10 mouse cellular contexts compared by ENCODE assay signal in the genomic region with DNA sequence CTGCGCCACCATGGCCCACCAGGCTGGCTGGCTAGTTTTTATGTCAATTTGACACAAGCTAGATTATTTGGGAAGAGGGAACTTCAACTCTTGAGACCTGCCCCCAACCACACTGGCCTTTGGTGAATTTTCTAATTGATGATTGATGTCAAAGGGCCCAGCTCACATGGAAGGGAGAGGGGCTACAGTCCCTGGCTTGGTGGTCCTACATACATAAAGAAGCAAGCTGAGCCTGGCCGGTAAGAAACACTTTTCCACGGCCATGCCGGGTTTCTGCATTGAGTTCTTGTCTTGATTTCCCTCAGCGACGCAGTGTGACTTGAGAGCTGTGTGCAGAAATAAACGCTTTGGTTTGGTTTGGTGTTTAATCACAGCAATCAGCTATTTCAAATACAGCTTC. TPM values are rescaled to one million over a fixed set of nuclear protein-coding genes. Genes with fewer than 3 reads are reported as not detected.
DNase-seq lines count a peak whose midpoint lies in the region; ATAC-seq and TF ChIP-seq lines count a peak whose summit lies in the region.
"Had no signal": no experiment of that assay in that cellular context is flagged by ENCODE, and none has a peak within 500 bp of the region (broad histone marks: within the 10 kb centered on the region; RNA-seq: fewer than 3 reads in every experiment).

No protein-coding gene starts in this region.

- no peaks in the 10 kb centered on the region for H3K9me3 ChIP-seq in heart, embryonic 10.5 days
- H3K9me3 ChIP-seq in forebrain, postnatal 0 days (ENCODE audit: low read length): no peaks in the 10 kb centered on the region
- no peaks in the 10 kb centered on the region for H3K9me3 ChIP-seq in liver, embryonic 15.5 days (replicated peaks)
- H3K9me3 ChIP-seq: megakaryocyte, embryonic 14.5 days had no signal

- DNase-seq in heart, embryonic 10.5 days (ENCODE audit: low spot score): no peak
- no peak for DNase-seq in heart, postnatal 10 days
- peak; percentile 10 for DNase-seq in A20 (ENCODE audit: low read depth, low spot score)
- no peak for DNase-seq in forebrain, postnatal 0 days
- DNase-seq in adrenal gland, adult (ENCODE audit: inconsistent age in 2 of 2, low spot score in 1 of 2): no peak
- no peak for DNase-seq in adrenal gland, postnatal 36 days
- no peak for DNase-seq in urinary bladder, postnatal 36 days (ENCODE audit: low spot score in 2 of 2)
- DNase-seq: kidney, postnatal 14 days had no signal

- H3K4me3 ChIP-seq in heart, embryonic 10.5 days: peak overlapping the region; percentile 82
- peak overlapping the region; percentile 79; the same call in 1 of the 2 replicates for H3K4me3 ChIP-seq in forebrain, postnatal 0 days (ENCODE audit: low read depth, low read length)
- H3K4me3 ChIP-seq in liver, embryonic 15.5 days (replicated peaks): no peak overlapping the region

- H3K4me1 ChIP-seq in heart, embryonic 10.5 days: peaks cover 15% of the 10 kb centered on the region
- H3K4me1 ChIP-seq in forebrain, postnatal 0 days (ENCODE audit: insufficient read depth): peaks cover 4% of the 10 kb centered on the region; the same call in 1 of the 2 replicates
- H3K4me1 ChIP-seq in liver, embryonic 15.5 days (replicated peaks): peaks cover 32% of the 10 kb centered on the region

- no peaks in the 10 kb centered on the region for H3K27me3 ChIP-seq in heart, embryonic 10.5 days (ENCODE audit: insufficient read depth, poor library complexity, severe bottlenecking)
- H3K27me3 ChIP-seq in forebrain, postnatal 0 days (ENCODE audit: insufficient read depth, low read length): no peaks in the 10 kb centered on the region
- peaks cover 49% of the 10 kb centered on the region for H3K27me3 ChIP-seq in liver, embryonic 15.5 days
- H3K27me3 ChIP-seq: megakaryocyte, embryonic 14.5 days had no signal

- ATAC-seq in forebrain, postnatal 0 days: no peak
- ATAC-seq in liver, embryonic 15.5 days (ENCODE audit: insufficient read depth): no peak

- peak overlapping the region; percentile 76 for H3K4me2 ChIP-seq in forebrain, postnatal 0 days (ENCODE audit: low read depth)
- peak overlapping the region; percentile 96 for H3K4me2 ChIP-seq in liver, embryonic 15.5 days

- peak overlapping the region; percentile 81; the same call in 1 of the 2 replicates for H3K9ac ChIP-seq in forebrain, postnatal 0 days
- no peak overlapping the region for H3K9ac ChIP-seq in liver, embryonic 15.5 days

- 59% methylated on average over 7 of the region's 7 CpGs for WGBS in heart, embryonic 10.5 days
- WGBS in forebrain, postnatal 0 days: 54% methylated on average over 7 of the region's 7 CpGs
- 67% methylated on average over 7 of the region's 7 CpGs for WGBS in liver, embryonic 15.5 days (ENCODE audit: insufficient replicate concordance)

- peak overlapping the region; percentile 98 for H3K27ac ChIP-seq in heart, embryonic 10.5 days
- 0 out of 2 replicates have a peak overlapping the region, but pooled peaks have one; percentile 94 for H3K27ac ChIP-seq in forebrain, postnatal 0 days (ENCODE audit: low read depth, low read length)
- H3K27ac ChIP-seq in liver, embryonic 15.5 days (replicated peaks): peak overlapping the region; percentile 64; the same call in 1 of the 2 replicates

- no peak for TF ChIP-seq CTCF in forebrain, postnatal 0 days (IDR thresholded peaks at IDR 0.05; ENCODE audit: low read depth)

- intact Hi-C loops in heart, postnatal 10 days (cut with DNase I): no loop called here

- 0 out of 2 replicates have a peak, but pooled peaks cover 2% of the 10 kb centered on the region for H3K36me3 ChIP-seq in heart, embryonic 10.5 days
- no peaks in the 10 kb centered on the region for H3K36me3 ChIP-seq in forebrain, postnatal 0 days (ENCODE audit: insufficient read depth)
- H3K36me3 ChIP-seq in liver, embryonic 15.5 days (replicated peaks): no peaks in the 10 kb centered on the region

RNA-seq across cellular contexts. Expression of a gene that starts 1.3 kb away (rescaled TPM):
- 20.1 and 20.4 TPM in 2 replicates for polyA plus RNA-seq in heart, embryonic 10.5 days (2016; fragmentation: Nextera tagmentation; extraction: Ambion mirVana)
- total RNA-seq in heart, postnatal 10 days (2021): 10 to 100 TPM; 44.5 to 51.4 TPM
- 10.6 and 11.0 TPM in 2 replicates for total RNA-seq in forebrain, postnatal 0 days (2014; rRNA removed)
- 6.9 and 7.4 TPM in 2 replicates for polyA plus RNA-seq in forebrain, postnatal 0 days (2015; fragmentation: Nextera tagmentation; extraction: Ambion mirVana)
- 3.1 and 3.7 TPM in 2 replicates for polyA plus RNA-seq in liver, embryonic 15.5 days (2015; fragmentation: Nextera tagmentation; extraction: Ambion mirVana)
- total RNA-seq in adrenal gland, postnatal 36 days (2021): 100 to 1,000 TPM in 1 of 2 experiments, 10 to 100 TPM in 1; 53.2 to 139 TPM
